Mouse (Mus musculus): ENCODE data around the gene Asb16. TPM values are rescaled to one million over a fixed set of nuclear protein-coding genes. Genes with fewer than 3 reads are reported as not detected.

Gene Asb16
- polyA plus RNA-seq, 1 experiment from 2014 or later: 0.08 TPM

DNA sequence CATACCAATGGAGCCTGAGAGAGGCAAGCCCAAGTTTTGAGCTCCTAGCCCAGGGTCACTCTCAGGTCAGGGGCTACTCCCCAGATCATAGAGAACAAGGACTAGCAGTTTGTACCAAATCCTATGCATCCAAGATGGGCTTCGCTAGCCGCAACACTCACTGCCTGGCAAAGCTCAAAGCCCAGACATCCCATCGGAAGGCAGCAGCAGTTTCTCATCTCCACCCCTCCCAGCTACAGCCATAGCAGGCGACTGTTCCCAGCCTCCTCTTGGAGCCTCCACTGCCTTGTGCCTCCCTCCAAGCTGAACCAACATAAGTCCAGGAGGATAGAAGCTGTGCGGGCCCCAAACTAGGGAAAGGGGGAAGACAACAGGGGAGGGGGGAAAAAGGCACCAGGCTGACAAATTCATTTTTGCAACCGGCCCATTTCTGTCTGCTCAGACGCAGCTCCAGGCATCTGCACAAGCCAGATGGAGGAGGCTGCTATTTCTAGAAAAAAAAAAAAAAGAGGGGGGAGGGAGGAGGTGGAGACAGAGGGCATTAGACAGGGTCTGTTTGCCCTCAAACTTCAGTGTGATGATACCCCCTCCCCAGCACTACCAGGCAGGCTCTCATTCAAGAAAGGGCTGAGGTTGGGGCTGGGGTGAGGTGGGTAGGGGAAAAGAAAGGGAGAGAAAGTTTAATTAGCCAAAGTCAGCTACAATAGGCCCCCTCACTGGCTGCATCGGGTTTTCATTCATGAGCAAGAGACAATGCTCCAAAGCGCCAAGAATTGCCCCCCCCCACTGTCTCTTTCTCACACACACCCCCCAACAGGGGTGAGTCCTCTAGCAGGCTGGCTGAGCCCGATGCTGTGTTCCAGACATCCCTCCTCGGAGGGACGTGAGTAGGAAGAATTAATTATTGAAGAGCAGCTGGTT is 41.0 kb upstream of the Asb16 start:
- peak; percentile 55 for DNase-seq (ENCODE audit: low spot score)
- 14% methylated on average over 12 of the region's 12 CpGs for WGBS
- Histone ChIP-seq H3K4me1 (replicated peaks) (peaks cover 78% of the 10 kb centered on the region), H3K4me3 (peak overlapping the region; percentile 92), H3K9me3 (no peaks in the 10 kb centered on the region), H3K27me3 (ENCODE audit: insufficient read depth, poor library complexity, severe bottlenecking) (peaks cover 34% of the 10 kb centered on the region), H3K36me3 (peaks cover 20% of the 10 kb centered on the region), H3K27ac (peak overlapping the region; percentile 95)

DNA sequence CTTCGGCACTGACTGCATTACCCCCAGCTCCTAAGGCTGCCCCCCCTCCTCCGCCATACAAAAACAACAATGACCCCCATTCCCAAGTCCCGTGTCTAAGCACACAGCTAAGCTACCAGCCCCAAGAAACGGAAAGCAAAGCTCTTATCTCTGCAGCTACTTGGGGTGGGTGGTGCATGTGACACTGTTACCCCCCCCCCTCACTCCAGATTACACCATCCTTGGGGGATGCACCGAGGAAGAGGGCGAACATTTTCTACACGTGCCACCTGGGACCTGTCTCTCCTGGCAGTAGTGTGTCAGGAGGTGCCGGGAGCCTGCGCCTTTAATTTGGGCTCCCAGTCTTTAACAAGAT is 40.4 kb upstream of the Asb16 start:
- peaks cover 15% of the 10 kb centered on the region; the same call in 1 of the 2 replicates for H3K36me3 ChIP-seq
- peak overlapping the region; percentile 95 for H3K27ac ChIP-seq
- no peaks in the 10 kb centered on the region for H3K9me3 ChIP-seq
- no peak for DNase-seq (ENCODE audit: low spot score)
- peak overlapping the region; percentile 92 for H3K4me3 ChIP-seq
- WGBS: 25% methylated on average over 9 of the region's 9 CpGs
- peaks cover 73% of the 10 kb centered on the region for H3K4me1 ChIP-seq (replicated peaks)
- peaks cover 33% of the 10 kb centered on the region for H3K27me3 ChIP-seq (ENCODE audit: insufficient read depth, poor library complexity, severe bottlenecking)

DNA sequence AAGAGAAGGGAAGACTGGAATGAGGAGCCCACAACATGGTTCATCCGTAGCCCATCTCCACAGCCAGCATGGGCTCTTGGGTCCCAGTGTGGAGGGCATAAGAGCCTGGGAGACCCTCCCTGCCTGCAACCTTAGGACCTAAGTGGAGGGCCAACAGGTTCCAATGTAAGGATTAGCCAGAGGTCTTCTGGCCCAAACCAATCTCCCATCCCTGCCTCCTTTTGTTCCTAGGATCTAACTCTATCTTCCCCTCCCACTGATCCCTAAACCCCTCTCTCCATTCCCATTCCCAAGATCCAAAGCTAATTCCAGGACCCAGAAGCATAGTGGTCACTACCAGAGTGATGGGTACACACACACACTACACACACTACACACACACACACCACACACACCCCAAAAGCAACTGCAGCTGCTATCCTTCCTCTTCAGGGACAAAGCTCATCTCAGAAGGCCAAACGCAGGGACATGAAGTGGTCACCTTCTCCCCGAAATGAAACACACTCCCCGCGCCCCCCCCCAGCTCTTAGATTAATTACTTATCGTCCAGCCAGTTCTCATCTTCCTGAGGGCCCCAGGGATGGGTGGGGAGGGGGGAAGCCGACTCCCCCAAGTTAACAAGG is 39.8 kb upstream of the Asb16 start:
- H3K4me1 ChIP-seq (replicated peaks): peaks cover 67% of the 10 kb centered on the region
- no peaks in the 10 kb centered on the region for H3K9me3 ChIP-seq
- H3K27me3 ChIP-seq (ENCODE audit: insufficient read depth, poor library complexity, severe bottlenecking): peaks cover 27% of the 10 kb centered on the region
- H3K4me3 ChIP-seq: peak overlapping the region; percentile 92
- no peak for DNase-seq (ENCODE audit: low spot score)
- 20% methylated on average over 7 of the region's 7 CpGs for WGBS
- peaks cover 9% of the 10 kb centered on the region; the same call in 1 of the 2 replicates for H3K36me3 ChIP-seq
- H3K27ac ChIP-seq: peak overlapping the region; percentile 95

DNA sequence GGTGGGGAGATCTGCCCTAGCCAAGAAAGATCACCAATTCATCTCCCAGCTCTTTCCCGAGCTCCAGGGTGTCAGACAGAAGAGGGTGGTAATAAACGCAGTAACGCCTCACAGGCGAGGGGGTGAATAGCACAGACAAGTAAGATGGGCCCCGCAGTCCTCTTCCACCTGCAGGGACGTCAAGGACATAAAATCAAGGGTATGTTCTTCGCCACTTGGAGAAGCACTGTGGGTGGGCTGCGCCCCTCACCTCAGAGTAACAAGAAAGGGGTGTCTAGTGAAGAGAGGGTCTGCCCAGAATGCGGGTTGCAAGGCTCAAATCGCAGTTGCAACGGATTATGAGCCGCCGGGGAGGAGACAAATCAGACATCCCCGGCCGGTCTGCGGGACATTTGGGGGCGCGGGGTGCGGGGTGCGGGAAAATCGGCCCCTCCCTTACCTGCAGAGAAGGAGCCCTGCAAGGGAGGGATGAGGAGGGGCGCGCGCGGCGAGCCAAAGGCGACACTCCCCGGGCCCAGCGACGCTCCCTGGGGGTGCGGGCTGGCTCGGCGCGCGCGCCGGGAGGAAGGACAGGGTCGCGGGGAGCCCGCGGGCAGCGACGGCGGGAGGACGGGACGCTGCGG is 39.1 kb upstream of the Asb16 start:
- Histone ChIP-seq H3K36me3 (0 out of 2 replicates have a peak, but pooled peaks cover 2% of the 10 kb centered on the region), H3K9me3 (no peaks in the 10 kb centered on the region), H3K4me1 (replicated peaks) (peaks cover 60% of the 10 kb centered on the region), H3K27me3 (ENCODE audit: insufficient read depth, poor library complexity, severe bottlenecking) (peaks cover 27% of the 10 kb centered on the region), H3K27ac (peak overlapping the region; percentile 95), H3K4me3 (peak overlapping the region; percentile 92)
- WGBS: under 1% methylated on average over 47 of the region's 47 CpGs
- peak; percentile 34 for DNase-seq (ENCODE audit: low spot score)

DNA sequence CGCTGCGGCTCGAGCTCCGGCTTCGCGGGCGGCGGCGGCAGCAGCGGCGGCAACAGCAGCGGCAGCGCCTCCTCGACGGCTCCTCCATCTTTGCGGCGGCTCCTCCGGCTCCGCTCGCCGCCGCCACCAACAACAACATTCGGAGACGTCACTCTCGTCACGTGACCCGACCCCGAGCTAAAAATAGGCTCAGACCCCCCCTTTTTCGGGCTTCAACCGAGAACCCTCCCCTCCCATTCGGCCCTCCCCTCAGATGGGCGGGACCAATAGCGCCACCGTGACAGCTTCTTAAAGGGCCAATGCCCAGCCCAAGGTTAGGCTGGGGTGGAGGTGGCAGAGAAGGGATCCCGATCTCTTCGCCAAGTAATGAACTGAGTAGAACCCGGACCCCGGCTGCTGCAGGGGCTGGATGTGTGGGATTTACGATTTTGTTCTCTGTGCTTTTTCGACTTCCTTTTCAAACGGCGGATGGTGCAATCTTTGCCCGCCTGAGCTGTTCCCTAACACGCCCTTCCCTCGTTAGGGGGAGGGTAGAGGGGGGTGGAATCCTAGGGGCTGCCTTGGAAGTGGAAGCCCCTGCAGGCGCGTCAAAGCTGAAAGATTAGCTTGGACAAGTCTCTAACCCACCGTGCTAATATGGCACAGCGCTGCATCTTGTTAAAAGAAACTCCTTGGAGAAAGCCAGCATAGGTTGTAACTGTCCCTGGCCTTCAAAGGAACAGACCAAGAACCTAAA is 38.4 kb upstream of the Asb16 start, which contains the start of gene Hdac5:
TSS of gene Hdac5 (minus strand) at position 161 of the 736 bp plus-strand sequence.
- DNase-seq (ENCODE audit: low spot score): peak; percentile 97
- Histone ChIP-seq H3K4me3 (peak within 1 kb of the TSS; percentile 92), H3K9me3 (no peaks in the 10 kb centered on the region), H3K36me3 (no peaks in the 10 kb centered on the region), H3K4me1 (replicated peaks) (peaks cover 52% of the 10 kb centered on the region), H3K27me3 (ENCODE audit: insufficient read depth, poor library complexity, severe bottlenecking) (peaks cover 24% of the 10 kb centered on the region), H3K27ac (peak within 1 kb of the TSS; percentile 95)
- WGBS: under 1% methylated on average over 49 of the region's 49 CpGs

DNA sequence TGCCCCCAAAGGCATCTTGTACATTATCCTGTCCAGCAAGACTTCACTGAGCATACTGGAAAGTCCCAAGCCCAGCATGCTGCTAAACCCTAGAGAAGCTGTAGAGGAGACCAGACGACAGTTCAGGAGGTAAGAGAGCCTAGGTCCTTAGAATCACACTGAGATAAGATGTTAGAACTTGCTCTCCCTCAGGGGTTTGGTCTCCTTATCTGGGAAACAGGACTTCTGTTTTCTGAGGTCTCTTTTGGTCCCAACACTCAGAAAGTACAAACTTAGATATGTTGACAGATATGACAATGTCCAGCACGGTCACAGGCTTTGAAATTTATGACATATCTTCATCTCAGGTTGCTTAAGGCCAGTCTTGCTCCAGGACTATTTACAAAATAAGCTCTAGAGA is 32.5 kb upstream of the Asb16 start:
- Histone ChIP-seq H3K27me3 (ENCODE audit: insufficient read depth, poor library complexity, severe bottlenecking) (no peaks in the 10 kb centered on the region), H3K9me3 (no peaks in the 10 kb centered on the region), H3K27ac (no peak overlapping the region), H3K36me3 (no peaks in the 10 kb centered on the region), H3K4me3 (no peak overlapping the region), H3K4me1 (replicated peaks) (peaks cover 8% of the 10 kb centered on the region; the same call in 1 of the 2 replicates)
- no peak for DNase-seq (ENCODE audit: low spot score)
- 77% methylated on average over 2 of the region's 2 CpGs for WGBS

DNA sequence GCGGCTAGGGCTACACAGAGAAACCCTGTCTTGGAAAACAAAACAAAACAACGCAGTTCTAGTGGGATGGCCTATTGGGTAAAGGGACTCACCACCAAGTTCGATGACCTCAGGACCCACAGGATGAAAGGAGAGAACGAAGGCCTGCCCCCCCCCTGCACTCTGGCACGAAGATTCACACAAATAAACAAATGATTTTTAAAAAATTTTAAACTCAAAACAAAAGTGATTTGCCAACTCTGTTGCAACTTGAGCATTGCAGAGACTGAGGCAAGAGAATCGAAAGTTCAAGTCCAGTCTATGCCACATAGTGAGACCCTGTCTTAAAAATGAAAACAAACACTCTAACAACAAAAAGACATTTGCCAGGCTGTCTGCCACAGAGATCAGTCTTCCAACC is 27.9 kb upstream of the Asb16 start:
- H3K9me3 ChIP-seq: 0 out of 2 replicates have a peak, but pooled peaks cover 3% of the 10 kb centered on the region
- peaks cover 11% of the 10 kb centered on the region for H3K27me3 ChIP-seq (ENCODE audit: insufficient read depth, poor library complexity, severe bottlenecking)
- DNase-seq (ENCODE audit: low spot score): no peak
- H3K4me1 ChIP-seq (replicated peaks): peaks cover 22% of the 10 kb centered on the region
- no peak overlapping the region for H3K27ac ChIP-seq
- no peaks in the 10 kb centered on the region for H3K36me3 ChIP-seq
- 85% methylated on average over 6 of the region's 6 CpGs for WGBS
- no peak overlapping the region for H3K4me3 ChIP-seq

DNA sequence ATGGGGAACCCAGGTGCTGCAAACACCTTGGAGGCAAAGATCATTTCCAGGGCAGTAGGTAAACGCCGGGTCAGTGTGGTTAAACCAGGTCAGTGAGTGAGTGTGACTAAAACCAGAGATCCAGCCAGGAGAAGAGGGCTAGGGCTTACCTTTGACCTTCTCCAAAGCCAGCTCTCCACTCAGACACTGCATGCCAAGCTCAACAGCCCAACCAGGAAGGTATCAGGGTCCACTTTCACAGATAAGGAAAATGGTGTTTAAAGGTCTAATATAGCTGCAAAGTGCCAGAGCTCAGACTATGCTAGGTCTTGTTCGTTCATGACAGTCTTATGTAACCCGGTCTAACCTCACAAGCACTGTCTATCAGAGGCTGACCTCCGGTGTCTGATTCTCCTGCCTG is 27.3 kb upstream of the Asb16 start:
- WGBS: 91% methylated on average over 5 of the region's 5 CpGs
- no peak overlapping the region for H3K27ac ChIP-seq
- no peak overlapping the region for H3K4me3 ChIP-seq
- no peaks in the 10 kb centered on the region for H3K36me3 ChIP-seq
- H3K9me3 ChIP-seq: 0 out of 2 replicates have a peak, but pooled peaks cover 3% of the 10 kb centered on the region
- no peak for DNase-seq (ENCODE audit: low spot score)
- peaks cover 17% of the 10 kb centered on the region for H3K27me3 ChIP-seq (ENCODE audit: insufficient read depth, poor library complexity, severe bottlenecking)
- peaks cover 26% of the 10 kb centered on the region for H3K4me1 ChIP-seq (replicated peaks)

DNA sequence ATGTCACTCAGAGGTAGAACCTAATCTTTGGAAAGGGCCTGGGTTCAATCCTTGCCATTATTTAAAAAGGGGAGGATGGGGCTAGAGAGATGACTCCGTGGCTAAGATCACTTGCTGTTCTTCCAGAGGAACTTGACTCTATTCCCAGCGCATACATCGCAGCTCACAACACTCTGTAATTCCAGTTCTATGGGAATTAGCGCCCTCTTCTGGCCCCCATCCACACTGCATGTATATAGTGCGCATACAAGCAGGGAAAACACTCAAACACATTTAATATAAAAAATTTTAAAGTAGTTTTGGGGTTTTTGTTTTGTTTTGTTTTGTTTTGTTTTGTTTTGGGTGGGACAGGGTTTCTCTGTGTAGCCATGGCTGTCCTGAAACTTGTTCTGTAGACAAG is 26.7 kb upstream of the Asb16 start:
- WGBS: 57% methylated on average over 5 of the region's 5 CpGs

DNA sequence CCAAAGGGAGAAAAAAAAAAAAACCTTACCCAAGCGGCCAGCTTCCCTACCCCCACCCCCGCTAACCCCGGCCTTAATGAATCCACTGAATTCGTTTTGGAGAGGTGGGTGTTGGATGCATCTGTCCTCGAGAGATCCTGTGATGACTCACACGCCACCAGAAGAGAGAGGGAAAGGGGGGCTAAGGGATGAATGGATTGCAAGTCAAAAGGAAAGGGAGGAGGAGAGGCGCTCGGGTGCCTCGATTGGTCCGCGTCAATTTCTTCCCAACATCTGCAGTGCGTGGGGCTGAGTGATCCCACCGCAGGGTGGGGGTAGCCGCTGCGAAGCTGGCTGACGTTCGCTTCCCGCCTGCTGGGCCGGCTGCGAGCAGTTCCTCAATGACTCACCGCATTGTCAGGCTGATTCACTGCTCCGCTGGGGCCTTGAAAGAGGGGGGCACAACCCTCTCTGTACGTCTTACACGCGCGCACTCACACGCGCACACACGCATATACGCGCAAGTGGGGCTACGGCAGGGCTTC is 23.6 kb upstream of the Asb16 start:
- Histone ChIP-seq H3K4me1 (replicated peaks) (peaks cover 35% of the 10 kb centered on the region), H3K27ac (peak overlapping the region; percentile 77), H3K27me3 (ENCODE audit: insufficient read depth, poor library complexity, severe bottlenecking) (peaks cover 19% of the 10 kb centered on the region), H3K36me3 (no peaks in the 10 kb centered on the region), H3K9me3 (0 out of 2 replicates have a peak, but pooled peaks cover 3% of the 10 kb centered on the region), H3K4me3 (peak overlapping the region; percentile 52)
- peak; percentile 57 for DNase-seq (ENCODE audit: low spot score)
- 3% methylated on average over 32 of the region's 32 CpGs for WGBS

More for the DNA sequence above, 26.7 kb upstream of the Asb16 start:
- Histone ChIP-seq H3K36me3 (no peaks in the 10 kb centered on the region), H3K27ac (no peak overlapping the region), H3K4me3 (no peak overlapping the region), H3K27me3 (ENCODE audit: insufficient read depth, poor library complexity, severe bottlenecking) (peaks cover 19% of the 10 kb centered on the region), H3K4me1 (replicated peaks) (peaks cover 20% of the 10 kb centered on the region), H3K9me3 (0 out of 2 replicates have a peak, but pooled peaks cover 3% of the 10 kb centered on the region)
- DNase-seq (ENCODE audit: low spot score): no peak

DNA sequence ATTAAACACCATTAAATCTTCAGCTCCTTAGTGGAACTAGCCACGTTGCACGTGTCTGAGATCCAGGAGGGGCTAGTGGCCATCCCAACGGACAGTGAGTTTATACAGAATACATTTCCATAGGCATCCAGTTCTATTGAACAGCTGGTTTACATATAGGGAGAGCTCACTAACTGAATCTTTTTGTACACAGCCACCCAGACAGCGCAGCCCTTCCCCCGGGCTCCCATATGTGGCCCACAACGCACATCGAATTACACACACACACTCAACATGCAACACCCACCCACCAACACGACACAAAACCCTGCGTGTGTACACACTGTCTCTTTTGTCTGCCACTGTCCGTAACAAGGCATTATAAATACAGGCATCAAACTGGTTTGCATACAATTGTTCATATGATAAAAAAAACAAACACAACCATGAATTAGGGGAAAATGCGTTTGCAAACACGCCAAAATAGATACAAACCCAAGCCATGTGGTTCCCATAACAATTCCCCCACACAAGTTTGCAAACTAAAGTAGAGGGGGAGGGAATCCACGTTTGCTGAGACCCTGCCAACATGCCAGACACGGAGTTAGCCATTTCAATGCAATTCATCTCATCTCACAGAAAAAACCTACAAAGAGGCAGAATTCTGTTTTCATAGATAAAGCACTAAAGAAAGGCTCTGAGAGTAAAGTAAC is 22.8 kb upstream of the Asb16 start:
- H3K27ac ChIP-seq: peak overlapping the region; percentile 77
- WGBS: 63% methylated on average over 14 of the region's 14 CpGs
- H3K36me3 ChIP-seq: peaks cover 3% of the 10 kb centered on the region; the same call in 1 of the 2 replicates
- peaks cover 35% of the 10 kb centered on the region for H3K4me1 ChIP-seq (replicated peaks)
- peak overlapping the region; percentile 52 for H3K4me3 ChIP-seq
- 0 out of 2 replicates have a peak, but pooled peaks cover 3% of the 10 kb centered on the region for H3K9me3 ChIP-seq
- peaks cover 19% of the 10 kb centered on the region for H3K27me3 ChIP-seq (ENCODE audit: insufficient read depth, poor library complexity, severe bottlenecking)
- DNase-seq (ENCODE audit: low spot score): no peak

All from hindbrain, embryonic 10.5 days (tissue).